18 mouse cellular contexts compared by ENCODE assay signal in the genomic region with DNA sequence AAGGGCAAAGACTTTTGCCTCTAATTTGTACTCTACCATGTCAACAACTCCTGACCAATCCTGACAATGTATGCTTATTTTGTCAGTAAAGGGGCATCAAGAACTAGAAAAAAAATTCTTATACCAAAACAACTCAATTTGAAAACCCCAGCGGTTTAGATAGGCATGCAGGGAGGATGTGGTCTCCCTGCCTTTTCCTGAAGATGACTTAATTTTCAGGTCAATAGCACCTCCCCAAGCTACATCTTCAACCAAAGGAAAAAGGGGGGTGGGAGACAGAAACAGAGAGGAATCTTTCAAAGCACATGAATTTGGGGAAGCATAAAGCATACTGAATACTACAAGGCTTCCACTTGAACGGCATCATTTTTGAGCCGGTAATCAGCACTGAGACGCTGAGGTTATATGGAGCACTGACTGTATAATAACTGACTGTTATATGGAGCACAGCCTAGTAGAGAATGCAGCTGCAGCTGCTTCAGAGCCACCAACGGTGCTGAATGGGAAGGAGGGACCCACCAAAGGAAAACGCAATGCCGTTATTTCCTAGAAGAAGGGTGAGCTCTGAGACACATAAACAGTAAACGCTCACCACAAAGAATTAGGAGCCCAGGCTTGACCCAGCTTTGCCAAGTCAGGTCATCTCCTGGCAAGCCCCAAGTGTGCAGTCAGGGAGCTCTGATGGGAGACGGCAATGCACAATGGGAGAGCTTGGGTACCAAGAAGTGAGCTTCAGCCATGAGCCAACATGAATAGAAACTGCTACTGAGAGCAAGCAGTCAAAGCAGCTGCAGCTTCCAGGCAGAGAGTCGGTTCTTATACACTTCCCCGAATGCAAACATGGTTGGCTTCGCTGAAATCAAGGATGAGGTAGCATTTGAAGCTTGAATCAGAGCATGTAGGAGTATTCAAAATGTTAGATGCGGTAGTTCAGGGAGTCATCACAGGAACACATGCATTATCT. TPM values are rescaled to one million over a fixed set of nuclear protein-coding genes. Genes with fewer than 3 reads are reported as not detected.
A peak's percentile ranks its signal among the peaks of the same experiment; 100 is the strongest.
DNase-seq lines count a peak whose midpoint lies in the region; ATAC-seq lines count a peak whose summit lies in the region.
"Had no signal": no experiment of that assay in that cellular context is flagged by ENCODE, and none has a peak within 500 bp of the region (broad histone marks: within the 10 kb centered on the region; RNA-seq: fewer than 3 reads in every experiment).

No protein-coding gene starts in this region.

- H3K27ac ChIP-seq in forebrain, embryonic 15.5 days (replicated peaks) = no peak overlapping the region
- H3K27ac ChIP-seq in forebrain, embryonic 10.5 days = no peak overlapping the region
- no peak overlapping the region for H3K27ac ChIP-seq in midbrain, embryonic 15.5 days
- H3K27ac ChIP-seq: hindbrain, embryonic 12.5 days; left cerebral cortex, adult 2 months; limb, embryonic 12.5 days; liver, embryonic 13.5 days; neural tube, embryonic 15.5 days; stomach, embryonic 15.5 days had no signal

- 72% methylated on average over 13 of the region's 13 CpGs for WGBS in forebrain, embryonic 15.5 days
- WGBS in forebrain, embryonic 10.5 days = 89% methylated on average over 13 of the region's 13 CpGs
- WGBS in midbrain, embryonic 15.5 days = 81% methylated on average over 13 of the region's 13 CpGs

- H3K36me3 ChIP-seq in forebrain, embryonic 15.5 days = no peaks in the 10 kb centered on the region
- H3K36me3 ChIP-seq in forebrain, embryonic 10.5 days (replicated peaks) = no peaks in the 10 kb centered on the region
- no peaks in the 10 kb centered on the region for H3K36me3 ChIP-seq in midbrain, embryonic 15.5 days (replicated peaks)
- H3K36me3 ChIP-seq: hindbrain, embryonic 12.5 days; limb, embryonic 12.5 days; liver, embryonic 13.5 days; neural tube, embryonic 15.5 days; stomach, embryonic 15.5 days had no signal

- no peak overlapping the region for H3K4me2 ChIP-seq in forebrain, embryonic 15.5 days (replicated peaks)
- H3K4me2 ChIP-seq in midbrain, embryonic 15.5 days = no peak overlapping the region
- H3K4me2 ChIP-seq: hindbrain, embryonic 12.5 days; limb, embryonic 12.5 days; liver, embryonic 13.5 days; neural tube, embryonic 15.5 days; stomach, embryonic 15.5 days had no signal

- H3K9ac ChIP-seq in forebrain, embryonic 15.5 days (replicated peaks) = no peak overlapping the region
- no peak overlapping the region for H3K9ac ChIP-seq in midbrain, embryonic 15.5 days
- H3K9ac ChIP-seq: hindbrain, embryonic 12.5 days; limb, embryonic 12.5 days; liver, embryonic 13.5 days; neural tube, embryonic 15.5 days; stomach, embryonic 15.5 days had no signal

- H3K4me1 ChIP-seq in forebrain, embryonic 15.5 days = no peaks in the 10 kb centered on the region
- peaks cover 3% of the 10 kb centered on the region for H3K4me1 ChIP-seq in forebrain, embryonic 10.5 days
- no peaks in the 10 kb centered on the region for H3K4me1 ChIP-seq in midbrain, embryonic 15.5 days
- H3K4me1 ChIP-seq: limb, embryonic 12.5 days; neural tube, embryonic 15.5 days; stomach, embryonic 15.5 days had no signal

- no peaks in the 10 kb centered on the region for H3K9me3 ChIP-seq in forebrain, embryonic 15.5 days
- no peaks in the 10 kb centered on the region for H3K9me3 ChIP-seq in forebrain, embryonic 10.5 days
- no peaks in the 10 kb centered on the region for H3K9me3 ChIP-seq in midbrain, embryonic 15.5 days
- H3K9me3 ChIP-seq: hindbrain, embryonic 12.5 days; limb, embryonic 12.5 days; liver, embryonic 13.5 days; neural tube, embryonic 15.5 days; stomach, embryonic 15.5 days had no signal

- ATAC-seq in forebrain, embryonic 15.5 days (replicated peaks) = peak; percentile 58; the same call in 1 of the 2 replicates
- ATAC-seq in common myeloid progenitor, adult 5-6 weeks (replicated peaks; ENCODE audit: low read depth, poor library complexity, severe bottlenecking) = peak; percentile 86
- ATAC-seq in megakaryocyte-erythroid progenitor cell, adult 5-6 weeks (replicated peaks; ENCODE audit: low FRiP score, low TSS enrichment, poor library complexity, severe bottlenecking) = 0 out of 2 replicates have a peak, but pooled peaks have one; percentile 44
- no peak for ATAC-seq in midbrain, embryonic 15.5 days (replicated peaks)
- ATAC-seq: intestine, postnatal 0 days had no signal

- no peak for DNase-seq in forebrain, embryonic 10.5 days (ENCODE audit: extremely low spot score, low spot score)
- peak; percentile 87 for DNase-seq in 416B (ENCODE audit: low read depth)
- no peak for DNase-seq in Muller cell, postnatal 12 days (ENCODE audit: inconsistent ontology term)
- DNase-seq in adrenal gland, adult 2 months = no peak
- DNase-seq: cerebellum, postnatal 14 days; gastrocnemius, postnatal 25 days; kidney, postnatal 10 days; liver, embryonic 13.5 days had no signal

- H3K4me3 ChIP-seq in forebrain, embryonic 15.5 days = no peak overlapping the region
- no peak overlapping the region for H3K4me3 ChIP-seq in forebrain, embryonic 10.5 days
- no peak overlapping the region for H3K4me3 ChIP-seq in midbrain, embryonic 15.5 days
- H3K4me3 ChIP-seq: hindbrain, embryonic 12.5 days; left cerebral cortex, adult 2 months; limb, embryonic 12.5 days; liver, embryonic 13.5 days; neural tube, embryonic 15.5 days; stomach, embryonic 15.5 days had no signal

- H3K27me3 ChIP-seq in forebrain, embryonic 15.5 days = no peaks in the 10 kb centered on the region
- no peaks in the 10 kb centered on the region for H3K27me3 ChIP-seq in forebrain, embryonic 10.5 days (ENCODE audit: poor library complexity, severe bottlenecking)
- H3K27me3 ChIP-seq in midbrain, embryonic 15.5 days (replicated peaks) = no peaks in the 10 kb centered on the region
- H3K27me3 ChIP-seq: hindbrain, embryonic 12.5 days; limb, embryonic 12.5 days; liver, embryonic 13.5 days; neural tube, embryonic 15.5 days; stomach, embryonic 15.5 days had no signal

RNA-seq across cellular contexts. Expression of a gene that starts 43.5 kb away (rescaled TPM):
- 80.1 and 82.4 TPM in 2 replicates for polyA plus RNA-seq in forebrain, embryonic 15.5 days (2015; fragmentation: Nextera tagmentation; extraction: Ambion mirVana)
- 67.5 and 68.0 TPM in 2 replicates for polyA plus RNA-seq in forebrain, embryonic 10.5 days (2016; fragmentation: Nextera tagmentation; extraction: Ambion mirVana)
- total RNA-seq in common myeloid progenitor, adult 5-6 weeks (2017) = 147 and 172 TPM in 2 replicates
- total RNA-seq in megakaryocyte-erythroid progenitor cell, adult 5-6 weeks (2014; fragmentation: Nextera tagmentation) = 64.2 and 92.2 TPM in 2 replicates
- 131 and 151 TPM in 2 replicates for total RNA-seq in megakaryocyte-erythroid progenitor cell, adult 5-6 weeks (2017)
- polyA plus RNA-seq in midbrain, embryonic 15.5 days (2015; fragmentation: Nextera tagmentation; extraction: Ambion mirVana) = 76.0 and 78.5 TPM in 2 replicates
- 100 to 1,000 TPM in 1 of 2 experiments, 10 to 100 TPM in 1; 84.0 to 110 TPM for total RNA-seq in adrenal gland, adult 2 months (2021)
- 6.7 and 8.5 TPM in 2 replicates for polyA plus RNA-seq in adrenal gland, adult 2 months (2012; rRNA removed)
